Mouse (Mus musculus): ENCODE measurements around the gene Nf2. TPM values are rescaled to one million over a fixed set of nuclear protein-coding genes. Genes with fewer than 3 reads are reported as not detected.

The Nf2 gene
- polyA plus RNA-seq, 1 experiment from 2014 or later, result 53.2 TPM

- H3K27ac ChIP-seq, result 0 out of 2 replicates have a peak overlapping the region, but pooled peaks have one; percentile 14
- ATAC-seq (replicated peaks; ENCODE audit: low FRiP score), result no peak
- no peak overlapping the region for H3K9ac ChIP-seq
- no peaks in the 10 kb centered on the region for H3K27me3 ChIP-seq
- no peak overlapping the region for H3K4me3 ChIP-seq (replicated peaks)
- H3K4me1 ChIP-seq, result peaks cover 5% of the 10 kb centered on the region; the same call in 1 of the 2 replicates
- H3K36me3 ChIP-seq, result no peaks in the 10 kb centered on the region
- no peak overlapping the region for H3K4me2 ChIP-seq
- no peaks in the 10 kb centered on the region for H3K9me3 ChIP-seq (replicated peaks)
- 39% methylated on average over 11 of the region's 11 CpGs for WGBS
These were observed 12.7 kb upstream of the Nf2 start for GRCm38 (mm10) chr11:4861816-4862604.

GRCm38 (mm10) chr11:4860986-4861385, 11.7 kb upstream of the Nf2 start:
- H3K9me3 ChIP-seq (replicated peaks), result no peaks in the 10 kb centered on the region
- no peaks in the 10 kb centered on the region for H3K27me3 ChIP-seq
- H3K9ac ChIP-seq, result no peak overlapping the region
- 57% methylated on average over 1 of the region's 1 CpGs for WGBS
- H3K4me1 ChIP-seq, result peaks cover 5% of the 10 kb centered on the region; the same call in 1 of the 2 replicates
- no peak for ATAC-seq (replicated peaks; ENCODE audit: low FRiP score)
- H3K4me3 ChIP-seq (replicated peaks), result no peak overlapping the region
- no peaks in the 10 kb centered on the region for H3K36me3 ChIP-seq
- no peak overlapping the region for H3K4me2 ChIP-seq
- H3K27ac ChIP-seq, result no peak overlapping the region

- H3K4me1 ChIP-seq, result peaks cover 5% of the 10 kb centered on the region; the same call in 1 of the 2 replicates
- H3K27me3 ChIP-seq, result no peaks in the 10 kb centered on the region
- no peak overlapping the region for H3K27ac ChIP-seq
- H3K4me3 ChIP-seq (replicated peaks), result no peak overlapping the region
- ATAC-seq (replicated peaks; ENCODE audit: low FRiP score), result no peak
- H3K4me2 ChIP-seq, result no peak overlapping the region
- 57% methylated on average over 2 of the region's 2 CpGs for WGBS
- H3K36me3 ChIP-seq, result no peaks in the 10 kb centered on the region
- H3K9ac ChIP-seq, result no peak overlapping the region
- H3K9me3 ChIP-seq (replicated peaks), result no peaks in the 10 kb centered on the region
These were observed 9.1 kb upstream of the Nf2 start for GRCm38 (mm10) chr11:4858416-4858815.

- H3K27me3 ChIP-seq, result no peaks in the 10 kb centered on the region
- no peak overlapping the region for H3K4me3 ChIP-seq (replicated peaks)
- 94% methylated on average over 5 of the region's 5 CpGs for WGBS
- no peak overlapping the region for H3K4me2 ChIP-seq
- H3K4me1 ChIP-seq, result no peaks in the 10 kb centered on the region
- no peaks in the 10 kb centered on the region for H3K36me3 ChIP-seq
- no peak overlapping the region for H3K27ac ChIP-seq
- H3K9ac ChIP-seq, result no peak overlapping the region
- no peak for ATAC-seq (replicated peaks; ENCODE audit: low FRiP score)
- H3K9me3 ChIP-seq (replicated peaks), result no peaks in the 10 kb centered on the region
These were observed 4.8 kb upstream of the Nf2 start for GRCm38 (mm10) chr11:4854181-4854580.

- no peak overlapping the region for H3K4me3 ChIP-seq (replicated peaks)
- H3K4me2 ChIP-seq, result no peak overlapping the region
- no peaks in the 10 kb centered on the region for H3K9me3 ChIP-seq (replicated peaks)
- no peak for ATAC-seq (replicated peaks; ENCODE audit: low FRiP score)
- peaks cover 1% of the 10 kb centered on the region for H3K4me1 ChIP-seq
- H3K9ac ChIP-seq, result no peak overlapping the region
- H3K27me3 ChIP-seq, result no peaks in the 10 kb centered on the region
- no peaks in the 10 kb centered on the region for H3K36me3 ChIP-seq
- H3K27ac ChIP-seq, result no peak overlapping the region
These were observed 3.7 kb upstream of the Nf2 start for GRCm38 (mm10) chr11:4853021-4853420.

GRCm38 (mm10) chr11:4850404-4850803, 1.1 kb upstream of the Nf2 start:
- no peak for ATAC-seq (replicated peaks; ENCODE audit: low FRiP score)
- H3K27me3 ChIP-seq, result no peaks in the 10 kb centered on the region
- H3K4me3 ChIP-seq (replicated peaks), result peak overlapping the region; percentile 77; the same call in 1 of the 2 replicates
- no peaks in the 10 kb centered on the region for H3K36me3 ChIP-seq
- H3K4me2 ChIP-seq, result peak overlapping the region; percentile 63
- no peaks in the 10 kb centered on the region for H3K9me3 ChIP-seq (replicated peaks)
- WGBS, result 87% methylated on average over 2 of the region's 2 CpGs
- no peak overlapping the region for H3K27ac ChIP-seq
- peaks cover 18% of the 10 kb centered on the region for H3K4me1 ChIP-seq
- H3K9ac ChIP-seq, result no peak overlapping the region

- Histone ChIP-seq H3K27me3 (no peaks in the 10 kb centered on the region), H3K9me3 (replicated peaks) (no peaks in the 10 kb centered on the region), H3K27ac (peak overlapping the region; percentile 78), H3K4me1 (peaks cover 18% of the 10 kb centered on the region), H3K4me3 (replicated peaks) (peak overlapping the region; percentile 77), H3K9ac (peak overlapping the region; percentile 90), H3K36me3 (no peaks in the 10 kb centered on the region), H3K4me2 (peak overlapping the region; percentile 76)
- ATAC-seq (replicated peaks; ENCODE audit: low FRiP score), result peak; percentile 72
- under 1% methylated on average over 50 of the region's 50 CpGs for WGBS
These were observed 670 bp downstream of the Nf2 start for GRCm38 (mm10) chr11:4848483-4849248.

GRCm38 (mm10) chr11:4840942-4841526, 8.3 kb downstream of the Nf2 start:
- H3K4me2 ChIP-seq, result no peak overlapping the region
- no peaks in the 10 kb centered on the region for H3K4me1 ChIP-seq
- no peaks in the 10 kb centered on the region for H3K27me3 ChIP-seq
- no peaks in the 10 kb centered on the region for H3K9me3 ChIP-seq (replicated peaks)
- 84% methylated on average over 3 of the region's 3 CpGs for WGBS
- ATAC-seq (replicated peaks; ENCODE audit: low FRiP score), result no peak
- H3K9ac ChIP-seq, result no peak overlapping the region
- no peaks in the 10 kb centered on the region for H3K36me3 ChIP-seq
- H3K27ac ChIP-seq, result no peak overlapping the region
- no peak overlapping the region for H3K4me3 ChIP-seq (replicated peaks)

- H3K4me2 ChIP-seq, result no peak overlapping the region
- no peaks in the 10 kb centered on the region for H3K36me3 ChIP-seq
- 0 out of 2 replicates have a peak, but pooled peaks cover 2% of the 10 kb centered on the region for H3K4me1 ChIP-seq
- H3K9ac ChIP-seq, result no peak overlapping the region
- no peaks in the 10 kb centered on the region for H3K27me3 ChIP-seq
- 85% methylated on average over 1 of the region's 1 CpGs for WGBS
- no peak for ATAC-seq (replicated peaks; ENCODE audit: low FRiP score)
- H3K9me3 ChIP-seq (replicated peaks), result no peaks in the 10 kb centered on the region
- no peak overlapping the region for H3K27ac ChIP-seq
- no peak overlapping the region for H3K4me3 ChIP-seq (replicated peaks)
These were observed 11.1 kb downstream of the Nf2 start for GRCm38 (mm10) chr11:4838235-4838634.

GRCm38 (mm10) chr11:4837342-4837741, 12.0 kb downstream of the Nf2 start:
- H3K4me1 ChIP-seq, result 0 out of 2 replicates have a peak, but pooled peaks cover 2% of the 10 kb centered on the region
- H3K36me3 ChIP-seq, result no peaks in the 10 kb centered on the region
- H3K4me2 ChIP-seq, result no peak overlapping the region
- no peak for ATAC-seq (replicated peaks; ENCODE audit: low FRiP score)
- H3K4me3 ChIP-seq (replicated peaks), result no peak overlapping the region
- 76% methylated on average over 5 of the region's 5 CpGs for WGBS
- H3K9ac ChIP-seq, result no peak overlapping the region
- no peaks in the 10 kb centered on the region for H3K9me3 ChIP-seq (replicated peaks)
- no peak overlapping the region for H3K27ac ChIP-seq
- H3K27me3 ChIP-seq, result no peaks in the 10 kb centered on the region

- Histone ChIP-seq H3K4me3 (replicated peaks) (no peak overlapping the region), H3K9me3 (replicated peaks) (no peaks in the 10 kb centered on the region), H3K9ac (no peak overlapping the region), H3K27me3 (no peaks in the 10 kb centered on the region), H3K36me3 (no peaks in the 10 kb centered on the region), H3K27ac (no peak overlapping the region), H3K4me1 (0 out of 2 replicates have a peak, but pooled peaks cover 2% of the 10 kb centered on the region), H3K4me2 (no peak overlapping the region)
- whole genome bisulfite sequencing, result 64% methylated on average over 6 of the region's 6 CpGs
- ATAC-seq (replicated peaks; ENCODE audit: low FRiP score), result no peak
These were observed 12.6 kb downstream of the Nf2 start for GRCm38 (mm10) chr11:4836755-4837154.

- Histone ChIP-seq H3K4me2 (no peak overlapping the region), H3K27ac (no peak overlapping the region), H3K36me3 (no peaks in the 10 kb centered on the region), H3K27me3 (no peaks in the 10 kb centered on the region), H3K9me3 (replicated peaks) (no peaks in the 10 kb centered on the region), H3K9ac (no peak overlapping the region), H3K4me3 (replicated peaks) (no peak overlapping the region), H3K4me1 (0 out of 2 replicates have a peak, but pooled peaks cover 2% of the 10 kb centered on the region)
- 77% methylated on average over 6 of the region's 6 CpGs for WGBS
- no peak for ATAC-seq (replicated peaks; ENCODE audit: low FRiP score)
These were observed 13.9 kb downstream of the Nf2 start for GRCm38 (mm10) chr11:4835436-4835835.

Data from kidney, embryonic 15.5 days (tissue).